In genomic region chr7:92181959-92182612, GRCm38 (mm10) we compare ENCODE assay signal across 9 mouse cellular contexts.
A peak's percentile ranks its signal among the peaks of the same experiment; 100 is the strongest.
DNase-seq lines count a peak whose midpoint lies in the region; ATAC-seq and TF ChIP-seq lines count a peak whose summit lies in the region.
"Had no signal": no experiment of that assay in that cellular context is flagged by ENCODE, and none has a peak within 500 bp of the region (broad histone marks: within the 10 kb centered on the region; RNA-seq: fewer than 3 reads in every experiment).

No protein-coding gene starts in this region.

- peaks cover 19% of the 10 kb centered on the region for H3K27me3 ChIP-seq in forebrain, embryonic 13.5 days
- peaks cover 6% of the 10 kb centered on the region; the same call in 1 of the 2 replicates for H3K27me3 ChIP-seq in hindbrain, embryonic 14.5 days (ENCODE audit: control insufficient read depth, insufficient read depth, low read length)
- H3K27me3 ChIP-seq in midbrain, postnatal 0 days (ENCODE audit: insufficient read depth, low read length) = no peaks in the 10 kb centered on the region

- ATAC-seq in forebrain, embryonic 13.5 days = peak; percentile 36; the same call in 1 of the 2 replicates
- ATAC-seq in hindbrain, embryonic 14.5 days (ENCODE audit: low FRiP score) = no peak
- no peak; the same call in 1 of the 2 replicates for ATAC-seq in midbrain, postnatal 0 days (ENCODE audit: low FRiP score)

- TF ChIP-seq CTCF in midbrain, postnatal 0 days (IDR thresholded peaks at IDR 0.05) = peak; percentile 36

- 7% methylated on average over 10 of the region's 10 CpGs for WGBS in forebrain, embryonic 13.5 days
- 13% methylated on average over 10 of the region's 10 CpGs for WGBS in hindbrain, embryonic 14.5 days
- 6% methylated on average over 10 of the region's 10 CpGs for WGBS in midbrain, postnatal 0 days

- peak; percentile 57 for DNase-seq in embryo, embryonic 10.5 days (ENCODE audit: low spot score)
- no peak for DNase-seq in hindbrain, embryonic 14.5 days (ENCODE audit: low spot score)
- DNase-seq in midbrain, postnatal 0 days (ENCODE audit: low spot score) = peak; percentile 37
- DNase-seq in lung, postnatal 25 days (ENCODE audit: low spot score) = no peak
- DNase-seq in layer of hippocampus, postnatal 25 days (ENCODE audit: extremely low spot score in 1 of 2, low spot score in 1 of 2) = no peak
- no peak for DNase-seq in cerebellum, postnatal 4 days (ENCODE audit: low spot score in 2 of 2)
- DNase-seq: adrenal gland, postnatal 25 days had no signal

- no peaks in the 10 kb centered on the region for H3K36me3 ChIP-seq in forebrain, embryonic 13.5 days (ENCODE audit: poor library complexity, severe bottlenecking)
- H3K36me3 ChIP-seq in hindbrain, embryonic 14.5 days (replicated peaks; ENCODE audit: control insufficient read depth, insufficient read depth) = no peaks in the 10 kb centered on the region
- no peaks in the 10 kb centered on the region for H3K36me3 ChIP-seq in midbrain, postnatal 0 days (ENCODE audit: insufficient read depth, low read length)

- peaks cover 24% of the 10 kb centered on the region for H3K4me1 ChIP-seq in forebrain, embryonic 13.5 days
- H3K4me1 ChIP-seq in hindbrain, embryonic 14.5 days (replicated peaks; ENCODE audit: control insufficient read depth, insufficient read depth, low read length) = peaks cover 4% of the 10 kb centered on the region; the same call in 1 of the 2 replicates
- peaks cover 7% of the 10 kb centered on the region; the same call in 1 of the 2 replicates for H3K4me1 ChIP-seq in midbrain, postnatal 0 days (ENCODE audit: insufficient read depth, low read length)

- peak overlapping the region; percentile 34; the same call in 1 of the 2 replicates for H3K4me3 ChIP-seq in forebrain, embryonic 13.5 days
- H3K4me3 ChIP-seq in hindbrain, embryonic 14.5 days (replicated peaks; ENCODE audit: low read length) = no peak overlapping the region
- H3K4me3 ChIP-seq in midbrain, postnatal 0 days (ENCODE audit: low read depth, low read length) = no peak overlapping the region

- no peaks in the 10 kb centered on the region for H3K9me3 ChIP-seq in forebrain, embryonic 13.5 days (replicated peaks)
- H3K9me3 ChIP-seq in hindbrain, embryonic 14.5 days (ENCODE audit: control insufficient read depth, low read length) = no peaks in the 10 kb centered on the region
- H3K9me3 ChIP-seq in midbrain, postnatal 0 days (ENCODE audit: low read length) = no peaks in the 10 kb centered on the region

- no peak overlapping the region for H3K9ac ChIP-seq in forebrain, embryonic 13.5 days
- H3K9ac ChIP-seq in hindbrain, embryonic 14.5 days = no peak overlapping the region
- H3K9ac ChIP-seq in midbrain, postnatal 0 days (replicated peaks; ENCODE audit: low read length, poor library complexity, severe bottlenecking) = no peak overlapping the region
- H3K9ac ChIP-seq: liver, embryonic 14.5 days had no signal

- H3K27ac ChIP-seq in forebrain, embryonic 13.5 days = no peak overlapping the region
- H3K27ac ChIP-seq in hindbrain, embryonic 14.5 days = no peak overlapping the region
- H3K27ac ChIP-seq in midbrain, postnatal 0 days (ENCODE audit: low read depth, low read length) = no peak overlapping the region
- H3K27ac ChIP-seq: liver, embryonic 14.5 days had no signal

- H3K4me2 ChIP-seq in forebrain, embryonic 13.5 days = peak overlapping the region; percentile 64
- 0 out of 2 replicates have a peak overlapping the region, but pooled peaks have one; percentile 3 for H3K4me2 ChIP-seq in hindbrain, embryonic 14.5 days (replicated peaks)
- H3K4me2 ChIP-seq in midbrain, postnatal 0 days (ENCODE audit: low read depth, low read length, poor library complexity, severe bottlenecking) = no peak overlapping the region

Comparison
In these comparisons a context has a peak if more than half of its experiments do, and no peak if none do; other contexts are left out.
1. DNase-seq: peak in embryo, embryonic 10.5 days (single experiment) and midbrain, postnatal 0 days (single experiment); none in hindbrain, embryonic 14.5 days (single experiment), lung, postnatal 25 days (single experiment), layer of hippocampus, postnatal 25 days (0 of 2) and cerebellum, postnatal 4 days (0 of 2).